Mouse (Mus musculus) kidney, embryonic 16.5 days (tissue): ENCODE measurements around the gene Gm10229. TPM values are rescaled to one million over a fixed set of nuclear protein-coding genes. Genes with fewer than 3 reads are reported as not detected.
"Not testable (repeated sequence)": the region's sequence is repeated elsewhere in the genome, so short reads cannot be mapped to it uniquely, and the experiment has no call there.

Source experiments
- ATAC-seq: fragments of 200-750 bp; cut with Nextera tagmentation; 2 replicates; pipeline ENCODE4 v1.8.0; 2017; ENCODE audit warnings: moderate TSS enrichment; ENCODE audit not compliant: low FRiP score, low TSS enrichment
- H3K27ac ChIP-seq: fragments of 300-500 bp; sonication (generic); 2 replicates; pipeline ENCODE4 v1.5.1; 2014; ENCODE audit warnings: low read length
- H3K27me3 ChIP-seq: fragments of 300-500 bp; sonication (generic); 2 replicates; pipeline ENCODE4 v1.6.1; 2014; ENCODE audit warnings: low read length, control low read depth, mixed read lengths; ENCODE audit not compliant: insufficient read depth
- H3K36me3 ChIP-seq: fragments of 300-500 bp; sonication (generic); 2 replicates; pipeline ENCODE4 v1.6.1; 2014; ENCODE audit warnings: low read length, control low read depth, mixed read lengths; ENCODE audit not compliant: insufficient read depth
- H3K4me1 ChIP-seq: fragments of 300-500 bp; sonication (generic); 2 replicates; pipeline ENCODE4 v1.6.1; 2014; ENCODE audit warnings: low read length, control low read depth, mixed read lengths; ENCODE audit not compliant: insufficient read depth
- H3K4me2 ChIP-seq: fragments of 300-500 bp; sonication (generic); replicated peaks from 2 replicates; pipeline ENCODE4 v1.6.1; 2014; ENCODE audit warnings: low read depth, low read length
- H3K4me3 ChIP-seq: fragments of 300-500 bp; sonication (generic); 2 replicates; pipeline ENCODE4 v1.5.1; 2014; ENCODE audit warnings: mild to moderate bottlenecking, low read length
- H3K9ac ChIP-seq: fragments of 300-500 bp; sonication (generic); replicated peaks from 2 replicates; pipeline ENCODE4 v1.6.1; 2014; ENCODE audit warnings: low read length
- H3K9me3 ChIP-seq: fragments of 300-500 bp; sonication (generic); 2 replicates; pipeline ENCODE4 v1.6.1; 2016; ENCODE audit warnings: low read length, control low read depth
- WGBS: fragments of 180-500 bp; shearing (Covaris S2); extraction: QIAGEN DNeasy Blood & Tissue Kit; methylation state at CpG from one replicate; pipeline ENCODE4 v1.1.7; 2014; 5-methylcytosine and 5-hydroxymethylcytosine counted together
- polyA plus RNA-seq: library from polyadenylated mRNA; unstranded; fragments of >200 nt; fragmentation: Nextera tagmentation; extraction: Ambion mirVana; gene quantifications from 2 replicates; pipeline ENCODE4 v1.2.1, GENCODE M21; 2015

Gene Gm10229
- not detected in 2 replicates for polyA plus RNA-seq

DNA sequence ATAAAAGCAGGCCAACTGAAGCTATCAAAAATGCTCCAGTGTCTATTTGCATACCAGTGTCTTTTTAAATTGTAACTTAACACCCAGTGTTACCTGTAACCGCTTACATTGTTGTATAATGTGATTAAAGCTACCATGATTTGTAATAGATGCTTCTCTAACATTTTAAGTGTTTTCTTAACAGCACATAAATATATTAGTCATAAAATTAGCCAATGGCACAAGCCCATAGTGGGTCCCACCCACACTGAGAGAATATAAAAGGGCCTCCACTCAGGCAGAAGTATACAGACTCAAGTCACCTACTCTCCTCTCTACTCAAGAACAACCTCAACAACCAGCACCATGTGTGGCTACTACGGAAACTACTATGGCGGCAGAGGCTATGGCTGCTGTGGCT lies at the start of gene Gm10229:
TSS of gene Gm10229 (plus strand) at position 301 of the 400 bp plus-strand sequence.
- ATAC-seq, H3K27me3 ChIP-seq, H3K4me3 ChIP-seq, H3K27ac ChIP-seq, H3K4me1 ChIP-seq, H3K36me3 ChIP-seq, H3K9ac ChIP-seq, H3K4me2 ChIP-seq, H3K9me3 ChIP-seq: not testable (repeated sequence)
- WGBS: 89% methylated on average over 1 of the region's 3 CpGs

DNA sequence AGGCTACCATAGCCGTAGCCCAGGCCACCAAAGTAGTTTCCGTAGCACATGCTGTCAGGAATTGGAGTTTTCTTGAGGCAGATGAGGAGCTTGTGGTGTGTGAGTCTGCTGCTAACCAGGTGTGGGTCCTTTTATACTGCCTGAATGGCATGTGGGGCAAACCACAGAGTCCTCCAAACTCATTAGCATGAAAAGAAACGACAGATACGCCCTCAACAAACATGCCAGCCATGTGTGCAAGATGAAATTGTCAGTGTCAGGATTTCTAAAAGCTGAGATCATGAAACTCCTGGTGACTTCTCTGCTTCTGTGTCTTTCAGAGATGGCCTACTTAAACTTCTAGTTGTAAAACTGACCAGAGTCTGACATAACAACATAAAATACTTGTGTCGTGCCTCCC lies 4.4 kb upstream of the Gm10229 start, which contains the start of gene Krtap22-2:
TSS of gene Krtap22-2 (minus strand) at position 101 of the 400 bp plus-strand sequence.
- Histone ChIP-seq H3K9ac (no peak within 1 kb of the TSS), H3K4me1 (no peaks in the 10 kb centered on the region), H3K27me3 (no peaks in the 10 kb centered on the region), H3K9me3 (no peaks in the 10 kb centered on the region), H3K27ac (no peak within 1 kb of the TSS), H3K36me3 (no peaks in the 10 kb centered on the region), H3K4me2 (no peak within 1 kb of the TSS), H3K4me3 (no peak within 1 kb of the TSS)
- ATAC-seq: no peak
- WGBS: 83% methylated on average over 5 of the region's 5 CpGs

DNA sequence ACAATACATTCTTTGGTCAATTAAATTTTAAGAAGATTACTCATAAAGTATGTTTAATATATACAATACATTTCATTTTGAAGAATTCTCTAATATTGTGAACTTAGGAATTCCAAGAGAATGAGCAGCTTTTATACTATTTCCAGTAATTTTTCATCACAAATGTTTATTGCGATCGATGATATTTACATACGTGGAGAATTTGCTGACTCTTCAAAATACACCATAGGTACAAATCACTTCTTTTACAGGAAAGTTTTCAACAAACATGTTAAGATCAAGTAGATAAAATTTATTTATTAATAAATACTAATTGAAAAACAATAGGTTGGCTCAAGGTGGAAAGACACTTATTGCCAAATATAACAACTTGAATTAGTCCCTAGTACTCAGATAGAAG lies 1.1 kb upstream of the Gm10229 start:
- 98% methylated on average over 3 of the region's 3 CpGs for WGBS

GRCm38 (mm10) chr16:89031399-89031798 lies 16.3 kb downstream of the Gm10229 start, which contains the start of gene Krtap6-1:
TSS of gene Krtap6-1 (plus strand) at chr16:89031699.
- H3K27me3 ChIP-seq, H3K9ac ChIP-seq, H3K4me1 ChIP-seq, H3K36me3 ChIP-seq, H3K9me3 ChIP-seq, H3K4me3 ChIP-seq, ATAC-seq, H3K4me2 ChIP-seq, H3K27ac ChIP-seq: not testable (repeated sequence)
- WGBS: 92% methylated on average over 3 of the region's 3 CpGs

More for the DNA sequence above, 1.1 kb upstream of the Gm10229 start:
- H3K4me3 ChIP-seq: no peak overlapping the region
- H3K4me2 ChIP-seq: no peak overlapping the region
- no peak overlapping the region for H3K9ac ChIP-seq
- H3K36me3 ChIP-seq: no peaks in the 10 kb centered on the region
- no peak overlapping the region for H3K27ac ChIP-seq
- ATAC-seq: no peak
- H3K27me3 ChIP-seq: no peaks in the 10 kb centered on the region
- H3K9me3 ChIP-seq: no peaks in the 10 kb centered on the region
- H3K4me1 ChIP-seq: no peaks in the 10 kb centered on the region

DNA sequence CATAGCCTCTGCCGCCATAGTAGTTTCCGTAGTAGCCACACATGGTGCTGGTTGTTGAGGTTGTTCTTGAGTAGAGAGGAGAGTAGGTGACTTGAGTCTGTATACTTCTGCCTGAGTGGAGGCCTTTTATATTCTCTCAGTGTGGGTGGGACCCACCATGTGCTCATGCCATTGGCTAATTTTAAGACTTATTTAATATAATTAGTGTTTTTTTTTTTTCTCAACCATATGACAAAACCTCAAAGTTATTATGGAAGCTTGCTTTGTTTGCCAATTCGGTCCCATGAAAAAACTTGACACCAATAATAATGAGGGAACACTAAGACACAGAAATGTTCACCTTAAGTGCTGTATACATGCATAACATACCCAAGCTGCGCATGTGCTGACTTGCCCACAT lies 26.3 kb downstream of the Gm10229 start, which contains the start of gene Gm10228:
TSS of gene Gm10228 (minus strand) at position 101 of the 400 bp plus-strand sequence.
- ATAC-seq, H3K27me3 ChIP-seq, H3K27ac ChIP-seq, H3K9ac ChIP-seq, H3K4me3 ChIP-seq, H3K36me3 ChIP-seq, H3K9me3 ChIP-seq, H3K4me1 ChIP-seq, H3K4me2 ChIP-seq: not testable (repeated sequence)
- 93% methylated on average over 2 of the region's 4 CpGs for WGBS

GRCm38 (mm10) chr16:89047783-89048182 lies 32.7 kb downstream of the Gm10229 start, which contains the start of gene Krtap6-5:
TSS of gene Krtap6-5 (minus strand) at chr16:89047883.
- Histone ChIP-seq H3K9me3 (no peaks in the 10 kb centered on the region), H3K4me3 (no peak within 1 kb of the TSS), H3K27ac (no peak within 1 kb of the TSS), H3K36me3 (no peaks in the 10 kb centered on the region), H3K9ac (no peak within 1 kb of the TSS), H3K4me1 (no peaks in the 10 kb centered on the region), H3K4me2 (no peak within 1 kb of the TSS), H3K27me3 (no peaks in the 10 kb centered on the region)
- no peak for ATAC-seq
- WGBS: 79% methylated on average over 3 of the region's 3 CpGs

- not testable (repeated sequence) for H3K4me1 ChIP-seq, H3K27ac ChIP-seq, H3K9me3 ChIP-seq, H3K4me3 ChIP-seq, ATAC-seq, H3K36me3 ChIP-seq, H3K4me2 ChIP-seq, H3K9ac ChIP-seq, H3K27me3 ChIP-seq
- no CpG with 5 or more reads among the region's 2 CpGs for WGBS
Measured at GRCm38 (mm10) chr16:89063902-89064301, 48.8 kb downstream of the Gm10229 start, which contains the start of gene 1110025L11Rik. TSS of gene 1110025L11Rik (minus strand) at chr16:89064002.

Other genes starting within 250 kb of the Gm10229 start
- not detected in 2 replicates for gene 2310057N15Rik, start 241.1 kb upstream of the Gm10229 start, polyA plus RNA-seq
- gene Gm5965, start 237.4 kb upstream of the Gm10229 start, polyA plus RNA-seq: 0.31 TPM in 1 of 2 replicates, not detected in the other
- not detected in 2 replicates for gene Gm20741, start 203.1 kb upstream of the Gm10229 start, polyA plus RNA-seq
- not detected in 2 replicates for gene Krtap15, start 195.1 kb upstream of the Gm10229 start, polyA plus RNA-seq
- gene Krtap14, start 189.1 kb upstream of the Gm10229 start, polyA plus RNA-seq: not detected in 2 replicates
- not detected in 2 replicates for gene Krtap19-1, start 145.9 kb upstream of the Gm10229 start, polyA plus RNA-seq
- not detected in 2 replicates for gene Krtap19-2, start 141.0 kb upstream of the Gm10229 start, polyA plus RNA-seq
- gene Krtap19-3, start 137.2 kb upstream of the Gm10229 start, polyA plus RNA-seq: not detected in 2 replicates
- not detected in 2 replicates for gene Krtap19-4, start 130.2 kb upstream of the Gm10229 start, polyA plus RNA-seq
- gene Krtap19-5, start 118.8 kb upstream of the Gm10229 start, polyA plus RNA-seq: not detected in 2 replicates
- gene Krtap19-9b, start 83.0 kb upstream of the Gm10229 start, polyA plus RNA-seq: not detected in 2 replicates
- not detected in 2 replicates for gene Krtap16-3, start 52.4 kb upstream of the Gm10229 start, polyA plus RNA-seq
- not detected in 2 replicates for gene Krtap22-2, start 4.5 kb upstream of the Gm10229 start, polyA plus RNA-seq
- not detected in 2 replicates for gene Krtap6-1, start 16.4 kb downstream of the Gm10229 start, polyA plus RNA-seq
- gene Gm10228, start 26.2 kb downstream of the Gm10229 start, polyA plus RNA-seq: not detected in 2 replicates
- gene Krtap6-5, start 32.6 kb downstream of the Gm10229 start, polyA plus RNA-seq: not detected in 2 replicates
- gene 1110025L11Rik, start 48.7 kb downstream of the Gm10229 start, polyA plus RNA-seq: not detected in 2 replicates
- not detected in 2 replicates for gene Krtap6-3, start 68.7 kb downstream of the Gm10229 start, polyA plus RNA-seq
- gene Gm6358, start 125.6 kb downstream of the Gm10229 start, polyA plus RNA-seq: not detected in 2 replicates
- gene Gm10061, start 135.8 kb downstream of the Gm10229 start, polyA plus RNA-seq: not detected in 2 replicates
- gene Gm9789, start 142.7 kb downstream of the Gm10229 start, polyA plus RNA-seq: not detected in 2 replicates
- not detected in 2 replicates for gene Gm7735, start 154.2 kb downstream of the Gm10229 start, polyA plus RNA-seq
- gene 1110057P08Rik, start 159.5 kb downstream of the Gm10229 start, polyA plus RNA-seq: not detected in 2 replicates
- gene Krtap20-2, start 190.6 kb downstream of the Gm10229 start, polyA plus RNA-seq: not detected in 2 replicates